Mouse (Mus musculus) kidney, postnatal 10 days (tissue): ENCODE measurements around the gene Cstad.

ENCODE experiments used
- DNase-seq: peaks from one replicate; pipeline ENCODE4 v3.0.0; 2021; ENCODE audit warnings: mixed read lengths

Gene Cstad

DNA sequence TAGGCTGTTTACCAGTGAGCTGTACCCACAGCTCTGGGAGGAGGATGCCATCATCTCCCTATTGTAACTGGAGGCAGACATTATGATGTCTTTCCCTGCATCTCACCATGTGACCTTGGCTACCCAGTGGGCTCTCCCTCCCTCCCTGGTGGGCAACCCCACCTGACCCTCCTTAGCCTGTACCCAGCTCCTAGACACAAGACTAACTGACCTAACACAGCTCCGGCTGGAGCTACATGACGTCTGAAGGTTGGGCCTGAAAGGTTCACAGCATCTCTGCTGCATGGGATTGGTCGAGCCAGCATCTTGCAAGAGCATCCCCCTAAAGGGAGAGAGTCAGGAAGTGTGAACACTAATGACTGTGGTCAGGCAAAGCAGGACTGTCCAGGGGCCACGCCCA lies 35.0 kb downstream of the Cstad start:
- no peak for DNase-seq

DNA sequence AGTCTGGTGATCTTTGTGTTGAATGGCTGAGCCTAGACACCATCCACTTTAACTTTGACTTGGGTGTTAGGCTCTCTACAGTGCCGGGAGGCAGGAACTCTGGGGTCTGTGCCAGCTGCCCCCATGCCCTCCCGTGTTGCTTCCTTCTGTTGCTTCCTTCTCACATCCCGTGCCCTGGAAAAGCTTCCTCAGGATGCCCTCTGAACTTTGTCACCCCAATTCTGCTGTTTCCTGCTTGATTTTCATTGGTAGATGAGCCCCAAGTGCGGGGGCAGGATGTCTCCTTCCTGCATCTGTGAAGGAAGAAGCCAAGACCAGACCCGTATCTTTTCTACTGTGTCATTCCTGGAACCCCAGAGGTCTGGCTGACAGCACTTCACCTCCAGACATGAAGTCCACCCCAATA lies 41.4 kb downstream of the Cstad start:
- peak; percentile 80 for DNase-seq

DNA sequence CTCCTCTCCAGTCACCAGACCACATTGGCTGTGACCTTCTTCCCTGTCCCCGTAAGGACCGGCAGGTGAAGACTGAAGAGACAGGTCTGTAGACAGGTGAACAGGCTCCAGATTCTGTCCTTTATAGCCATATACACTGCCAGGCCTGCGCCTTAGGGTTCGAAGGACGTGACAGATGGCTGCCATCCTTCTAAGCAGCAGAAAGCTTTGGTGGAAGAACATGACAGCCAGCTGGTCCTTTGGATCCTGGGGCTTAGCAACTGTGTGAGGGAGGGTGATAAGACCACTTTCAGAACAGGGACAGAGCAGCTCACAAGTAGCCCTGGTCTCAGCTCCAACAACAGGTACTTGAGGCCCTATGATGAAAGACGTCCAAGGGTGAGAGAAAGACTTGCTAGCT lies 43.2 kb downstream of the Cstad start:
- no peak for DNase-seq

DNA sequence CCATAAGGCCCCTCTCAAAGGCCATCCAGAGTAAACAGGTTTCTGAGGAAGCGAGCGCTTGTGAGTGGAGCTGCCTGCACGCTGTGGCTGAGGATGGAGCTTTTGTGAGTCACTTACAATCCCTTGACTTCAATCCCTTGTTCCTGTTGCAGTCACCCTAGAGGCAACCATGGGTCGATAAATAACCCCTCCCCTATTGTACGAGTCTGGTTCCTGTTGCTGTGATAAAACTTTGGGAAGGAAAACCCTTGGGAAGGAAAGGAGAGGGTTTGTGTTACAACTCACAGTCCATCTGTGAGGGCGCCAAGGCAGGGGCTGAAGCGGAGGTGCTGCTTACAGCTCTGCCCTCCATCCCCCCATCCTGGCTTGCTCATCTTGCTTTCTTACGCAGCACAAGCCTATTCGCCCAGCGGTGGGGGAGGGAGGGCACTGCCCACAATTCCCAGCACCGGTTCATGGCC lies 45.2 kb downstream of the Cstad start:
- peak; percentile 56 for DNase-seq

DNA sequence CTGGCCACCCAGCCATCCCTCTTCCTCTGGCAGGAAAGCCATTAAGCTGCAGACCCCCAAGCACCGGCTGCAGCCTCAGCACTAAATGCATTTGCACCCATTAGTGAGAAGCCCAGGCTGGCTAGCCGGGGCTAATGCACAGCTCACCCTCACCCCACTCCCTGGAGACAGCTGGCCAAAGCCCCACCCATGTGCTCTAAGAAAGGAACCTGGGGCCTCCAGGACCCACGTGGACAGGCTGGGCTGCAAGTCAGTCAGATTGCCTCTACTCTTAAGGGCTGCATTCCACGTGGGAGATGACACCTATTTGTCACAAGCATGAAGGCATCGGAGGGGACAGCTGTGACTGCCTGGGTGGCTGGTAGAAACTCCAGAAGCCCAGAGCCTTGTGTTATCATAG lies 48.0 kb downstream of the Cstad start:
- DNase-seq = no peak

DNA sequence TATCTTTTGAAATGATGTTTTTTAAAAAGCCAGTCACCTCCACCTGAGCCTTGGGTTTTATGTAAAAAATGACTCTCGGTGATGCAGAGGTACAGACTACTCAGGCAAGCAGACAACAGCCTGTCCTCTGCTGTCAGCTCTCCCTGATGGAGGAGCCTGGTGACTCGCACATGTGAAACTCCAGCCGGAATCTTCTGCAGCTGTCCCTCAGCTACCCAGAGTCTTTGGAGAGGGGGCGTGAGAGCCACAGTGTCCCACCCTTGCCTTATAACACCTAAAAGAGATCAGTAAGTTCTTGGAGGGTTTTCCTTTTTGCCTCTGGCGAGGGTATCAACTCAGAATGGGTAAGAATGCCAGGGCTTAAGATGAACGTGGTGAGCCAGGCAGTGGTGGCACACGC lies 48.6 kb downstream of the Cstad start:
- DNase-seq = no peak

DNA sequence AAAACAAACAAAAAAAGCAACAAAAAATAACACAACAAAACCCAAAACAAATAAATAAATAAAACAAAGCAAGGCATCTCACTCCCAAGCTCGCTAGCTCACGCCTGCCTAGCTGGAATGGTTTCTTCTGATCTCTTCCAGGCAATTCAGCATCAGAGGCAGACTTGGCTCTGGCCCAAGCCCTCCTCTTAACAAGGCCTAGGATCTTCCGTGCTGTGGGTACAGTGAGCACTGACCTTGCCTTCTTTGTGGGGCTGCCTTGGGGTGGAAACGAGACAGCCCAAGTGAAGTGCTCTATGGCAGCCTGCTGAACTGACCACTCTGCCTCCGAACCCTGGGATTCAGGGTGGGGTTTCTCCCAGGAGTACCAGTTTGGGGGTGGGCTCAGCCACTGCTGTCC lies 52.0 kb downstream of the Cstad start:
- peak; percentile 89 for DNase-seq

DNA sequence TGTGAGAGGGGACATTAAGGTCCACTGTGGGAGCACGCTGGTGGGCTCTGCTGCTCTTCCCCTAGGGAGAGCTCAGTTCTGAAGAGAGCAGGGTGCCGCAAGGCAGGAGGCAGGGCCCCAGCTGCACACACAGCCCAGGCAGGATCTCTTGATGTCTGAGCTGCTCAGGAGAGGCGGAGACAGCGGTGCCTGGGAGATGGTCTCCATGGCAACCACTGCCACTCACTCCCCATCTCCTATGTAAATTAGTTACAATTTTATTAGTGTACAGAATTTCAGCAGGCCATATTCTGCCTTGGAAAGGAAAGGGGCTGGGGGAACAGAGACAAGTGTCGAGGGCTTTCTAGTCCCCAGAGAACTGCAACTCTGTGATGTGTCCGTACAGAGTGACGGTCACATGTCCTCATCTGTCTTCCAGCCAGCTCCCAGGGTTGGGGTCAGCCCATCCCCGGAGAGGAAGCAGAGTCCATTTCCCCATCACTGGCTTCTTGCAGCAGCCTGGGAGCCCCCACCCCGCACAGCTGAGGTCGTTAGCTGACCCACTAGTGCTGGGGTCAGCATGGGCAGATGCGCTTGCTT lies 52.6 kb downstream of the Cstad start:
- DNase-seq = peak; percentile 77

DNA sequence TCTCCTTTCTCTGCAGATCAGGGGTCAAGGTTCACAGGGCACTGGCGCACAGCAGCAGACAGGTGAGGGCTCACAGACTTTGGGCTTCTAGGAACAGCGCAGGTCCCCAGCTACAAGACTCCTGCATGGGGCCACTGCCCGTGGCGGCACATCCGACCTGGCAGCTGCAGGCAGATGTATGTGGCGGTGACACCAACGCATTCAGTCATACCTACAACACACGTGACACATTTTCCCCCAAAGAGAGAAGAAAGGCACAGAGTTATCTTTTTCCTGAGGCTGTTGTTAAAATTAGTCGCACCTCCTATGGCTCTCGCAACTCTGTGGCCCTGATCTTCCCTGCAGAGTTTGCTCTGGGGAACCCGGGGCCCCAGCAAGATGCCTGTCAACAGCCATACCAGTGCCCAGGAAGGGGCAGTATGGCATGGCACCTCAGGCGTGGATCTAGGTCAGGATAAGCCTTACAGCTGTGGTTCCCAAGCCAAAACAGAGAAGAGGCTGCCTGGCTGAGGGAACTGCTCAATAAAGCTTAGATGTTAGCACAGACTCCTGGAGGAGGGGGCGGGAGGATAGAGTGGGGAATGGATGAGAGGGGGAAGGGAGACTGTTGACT lies 53.1 kb downstream of the Cstad start:
- no peak for DNase-seq

DNA sequence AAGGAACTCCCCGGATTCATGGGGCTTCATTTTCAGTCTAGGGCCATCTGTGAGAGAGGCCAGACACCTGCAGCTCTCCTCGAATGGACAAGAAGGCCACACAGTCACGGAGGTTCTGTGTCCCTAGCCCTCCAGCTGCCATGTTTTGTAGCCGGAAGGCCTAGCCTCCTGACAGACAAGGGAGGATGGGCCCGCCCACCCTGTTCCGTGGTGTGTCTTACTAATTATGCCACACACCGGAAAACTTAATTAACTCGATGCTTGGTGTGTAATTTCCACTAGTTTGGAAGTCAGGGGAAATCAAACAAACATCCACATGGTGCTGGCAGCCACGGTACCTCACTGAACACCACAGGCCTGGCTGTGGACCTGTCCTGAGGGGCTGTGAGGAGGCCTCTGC lies 55.4 kb downstream of the Cstad start:
- DNase-seq = no peak

DNA sequence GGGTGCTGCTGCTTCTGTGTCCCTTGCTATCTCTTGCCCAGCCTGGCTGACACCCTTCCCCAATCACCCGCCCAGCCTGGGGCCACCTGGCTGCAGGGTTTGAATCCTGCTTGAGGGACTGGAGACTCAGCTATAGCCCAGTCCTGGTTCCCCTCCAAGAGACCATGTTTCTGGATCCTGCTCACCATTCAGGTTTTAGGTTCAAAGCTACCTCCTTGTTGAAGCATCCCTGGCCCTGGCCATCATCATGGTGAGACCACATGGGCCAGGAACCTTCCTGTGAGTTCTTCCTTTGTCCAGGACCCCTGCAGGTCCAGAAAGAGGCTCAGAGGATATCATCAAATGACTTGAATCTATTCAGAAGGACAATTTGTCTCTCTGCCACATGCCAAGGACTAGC lies 57.0 kb downstream of the Cstad start:
- no peak for DNase-seq

DNA sequence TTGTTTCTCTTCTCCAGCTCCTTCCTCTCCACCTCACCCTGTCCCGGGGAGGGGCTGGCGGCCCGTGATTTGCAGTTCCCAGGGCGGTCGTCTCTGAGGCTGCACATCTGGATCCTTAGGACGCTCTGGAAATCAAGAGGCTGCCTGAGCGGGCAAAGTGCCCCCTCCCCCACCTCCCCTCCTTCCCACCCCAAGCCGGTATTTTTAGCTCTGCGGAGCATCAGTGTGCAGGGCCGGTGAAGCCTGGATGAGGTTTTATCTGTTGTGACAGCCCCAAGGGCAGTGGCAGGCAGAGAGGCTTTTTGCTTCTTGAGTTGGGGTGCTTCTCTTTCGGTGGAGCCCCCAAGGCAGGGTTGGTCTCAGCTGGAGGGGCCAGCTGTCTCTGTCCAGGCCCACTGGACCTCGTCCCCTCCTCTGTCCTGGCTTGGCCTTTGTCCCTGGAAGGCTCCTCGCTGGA lies 57.8 kb downstream of the Cstad start:
- DNase-seq = peak; percentile 78

DNA sequence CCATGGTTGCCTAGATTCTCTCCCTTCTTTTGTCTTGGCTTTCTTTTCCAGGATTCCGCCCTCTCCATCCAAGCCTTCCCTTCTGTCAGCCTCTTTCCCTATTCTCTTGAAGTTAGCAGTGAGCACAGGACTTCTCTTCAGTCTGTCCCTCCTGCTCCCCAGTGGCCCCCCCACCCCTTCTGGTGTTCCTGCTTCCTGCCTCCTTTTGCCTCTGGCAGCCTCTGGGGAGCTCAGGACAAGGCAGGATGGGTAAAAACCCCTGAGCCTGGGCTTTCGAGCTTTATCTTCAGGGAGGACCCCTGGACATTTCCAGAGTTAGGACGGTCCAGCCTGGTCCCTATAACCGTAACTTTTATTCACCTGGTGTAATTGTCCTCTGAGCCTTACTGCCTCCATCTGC lies 58.2 kb downstream of the Cstad start:
- DNase-seq = peak; percentile 51

DNA sequence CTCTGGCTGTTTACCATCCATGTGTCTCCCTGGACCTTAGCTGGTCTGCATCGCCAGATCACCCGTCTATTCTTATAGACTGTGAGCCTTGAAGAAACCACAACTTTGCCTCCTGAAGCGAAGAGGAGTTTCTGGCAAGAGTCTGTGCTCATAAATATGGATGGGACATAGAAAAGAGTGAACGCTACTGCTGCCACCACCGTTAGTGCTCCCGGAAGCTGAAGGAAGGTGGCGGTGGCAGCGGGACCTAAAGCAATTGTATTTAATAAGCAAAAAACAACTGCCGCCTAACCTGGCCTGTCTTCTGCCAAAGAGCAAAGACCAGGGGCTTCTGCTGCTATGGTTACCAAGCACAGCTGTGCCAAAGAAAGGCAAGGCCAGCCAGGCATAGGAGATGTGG lies 59.3 kb downstream of the Cstad start:
- DNase-seq = no peak

DNA sequence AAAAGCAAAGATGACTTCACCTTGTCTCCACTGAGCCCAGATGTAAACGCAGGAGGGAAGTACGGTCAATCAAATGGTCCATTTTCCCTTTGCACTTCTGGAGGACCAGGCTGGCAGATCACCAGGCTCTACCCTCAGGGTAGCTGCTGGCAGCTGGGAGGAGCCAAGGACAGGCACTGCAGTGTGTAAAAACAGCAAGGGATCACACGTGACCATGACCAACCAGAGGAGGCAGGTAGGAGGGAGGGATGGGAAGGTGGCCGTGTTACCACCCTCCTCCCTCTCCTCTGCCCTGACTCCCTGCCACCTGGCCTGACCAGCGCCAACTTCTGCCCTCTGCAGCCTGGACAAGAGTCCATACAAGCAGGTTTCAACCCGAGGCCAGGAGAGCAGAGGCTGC lies 59.7 kb downstream of the Cstad start:
- DNase-seq = peak; percentile 66

DNA sequence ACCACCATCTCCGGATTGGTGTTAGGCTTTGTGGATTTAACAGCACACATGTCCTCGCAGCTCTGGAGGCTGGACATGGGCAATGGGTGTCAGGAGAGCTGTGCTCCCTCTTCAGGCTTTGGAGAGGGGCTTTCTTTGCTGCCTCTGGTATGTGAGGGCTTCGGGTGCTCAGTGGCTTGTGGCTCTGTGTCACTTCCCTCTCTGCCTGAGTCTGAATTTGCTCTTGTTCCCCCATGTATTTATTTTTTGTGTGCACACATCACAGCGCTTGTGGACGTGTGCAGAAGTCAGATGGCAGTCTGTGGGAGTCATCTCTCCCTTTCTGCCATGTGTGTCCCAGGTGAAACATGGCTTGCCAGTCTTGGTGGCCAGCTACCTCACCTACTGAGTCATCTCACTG lies 60.9 kb downstream of the Cstad start:
- no peak for DNase-seq

DNA sequence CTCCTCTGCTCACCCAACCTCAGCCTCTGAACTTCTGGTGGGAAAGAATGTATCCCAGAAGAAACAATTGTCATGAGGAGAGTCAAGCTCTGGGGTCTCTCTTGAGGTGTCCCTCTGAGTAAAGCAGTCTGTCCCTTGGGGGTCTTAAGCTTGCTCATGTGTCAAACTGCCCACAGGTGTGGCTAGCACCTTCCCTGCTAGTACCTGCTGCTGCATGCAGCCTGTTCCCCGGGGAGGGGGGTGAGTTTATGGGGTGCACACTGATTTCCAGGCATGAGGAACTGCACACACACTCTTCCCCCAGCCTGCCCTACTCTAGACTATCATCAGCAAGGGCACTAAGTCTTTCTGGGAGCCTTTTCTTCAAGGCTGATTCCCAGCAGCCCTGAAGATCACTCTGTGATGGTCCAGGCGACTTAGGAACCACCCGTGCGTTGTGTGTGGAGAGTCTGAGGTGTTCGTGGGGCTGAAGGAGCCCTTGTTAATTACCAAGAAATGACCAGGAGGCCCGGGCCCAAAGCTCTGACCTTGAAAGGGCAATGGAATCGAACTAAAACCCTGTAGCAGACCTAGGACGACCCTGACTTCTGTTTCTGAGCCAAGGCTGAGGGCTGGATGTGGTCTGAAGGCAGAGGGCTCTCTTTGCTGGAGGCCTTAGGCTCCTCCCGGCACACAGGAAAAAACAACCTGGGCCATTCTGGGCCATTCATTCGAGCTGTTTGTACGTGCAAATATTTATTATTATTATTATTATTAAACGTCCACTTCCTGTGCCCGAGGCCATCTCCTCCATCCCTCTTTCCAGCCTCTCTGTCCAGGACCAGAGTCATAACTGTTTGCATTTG lies 62.1 kb downstream of the Cstad start:
- DNase-seq = peak; percentile 43

DNA sequence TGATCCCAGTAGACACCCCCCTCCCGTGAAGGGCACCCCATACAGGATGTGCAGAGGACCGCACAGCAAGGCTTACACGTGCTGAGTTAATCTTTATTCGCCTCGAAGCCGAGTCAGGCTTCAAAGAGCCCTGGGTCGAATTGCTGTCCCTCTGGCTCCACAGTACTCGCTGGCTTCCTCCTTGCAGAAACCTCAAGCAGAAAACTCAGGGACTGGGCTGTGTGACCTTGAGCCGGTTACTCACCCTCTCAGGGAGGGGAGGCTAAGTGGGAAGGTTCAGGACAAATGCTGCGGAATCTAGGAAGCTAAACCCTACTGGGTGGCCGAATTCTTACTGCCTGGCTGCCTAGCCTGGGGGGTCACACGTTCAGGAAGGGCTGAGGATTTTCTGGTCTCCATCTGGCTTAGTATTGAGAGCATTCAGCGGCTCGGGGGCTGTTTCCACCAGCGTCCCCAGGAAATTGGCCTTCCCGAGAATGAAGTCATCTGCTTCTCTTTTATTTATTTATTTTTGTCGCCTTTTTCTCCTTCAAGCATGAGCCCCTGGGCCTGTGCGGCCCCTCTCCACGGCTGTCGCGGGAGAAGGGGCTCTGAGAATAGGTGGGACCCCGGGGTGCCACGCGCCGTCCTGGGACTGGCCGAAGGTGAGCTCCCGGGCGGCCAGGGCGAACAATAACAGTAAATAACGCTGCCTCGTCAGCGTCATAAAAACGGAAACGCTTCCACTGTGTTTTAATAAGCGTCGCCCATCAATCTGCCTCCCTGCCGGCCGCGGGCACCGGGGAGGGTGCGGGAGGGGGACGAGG lies 63.0 kb downstream of the Cstad start:
- peak; percentile 79 for DNase-seq

DNA sequence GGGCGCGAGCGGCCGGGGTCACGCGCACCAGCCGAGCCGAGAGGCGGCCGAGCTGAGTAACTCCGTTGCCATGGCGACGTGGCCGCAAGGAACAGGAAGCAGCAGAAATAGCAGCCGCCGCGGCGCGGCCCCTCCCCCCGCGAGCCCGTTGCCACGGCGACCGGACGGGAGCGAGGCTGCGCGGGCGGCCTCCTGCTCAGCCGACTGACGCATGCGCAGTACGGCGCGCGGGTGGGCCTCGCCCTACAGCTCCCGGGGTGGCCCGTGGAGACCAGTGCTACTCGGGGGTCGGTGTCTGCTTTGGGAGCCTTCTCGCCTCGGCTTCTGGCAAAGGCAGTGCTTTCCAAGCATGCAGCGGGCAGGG lies 63.6 kb downstream of the Cstad start:
- peak; percentile 100 for DNase-seq
